ENCODE assay signal across 8 mouse cellular contexts in genomic region chr7:107526299-107526698, GRCm38 (mm10). TPM values are rescaled to one million over a fixed set of nuclear protein-coding genes. Genes with fewer than 3 reads are reported as not detected.
DNase-seq lines count a peak whose midpoint lies in the region; TF ChIP-seq lines count a peak whose summit lies in the region.

No protein-coding gene starts in this region.

- TF ChIP-seq CTCF in E14TG2a.4 (conservative IDR thresholded peaks at IDR 0.05; ENCODE audit: low read length): peak; percentile 82
- TF ChIP-seq CTCF in layer of hippocampus, adult 2 months (conservative IDR thresholded peaks at IDR 0.05): peak; percentile 90

- H3K27ac ChIP-seq in layer of hippocampus, adult 2 months: no peak overlapping the region

- peak; percentile 35 to 74 for DNase-seq in adrenal gland, adult (ENCODE audit: inconsistent age in 2 of 2, low spot score in 1 of 2)
- DNase-seq in adrenal gland, adult 8-10 months: no peak
- DNase-seq in cerebellum, adult 9-10 months: peak; percentile 82
- peak; percentile 11 to 52 for DNase-seq in frontal cortex, postnatal 14 days (ENCODE audit: low spot score in 2 of 2)
- DNase-seq in layer of hippocampus, adult 2 months (ENCODE audit: low spot score in 2 of 2): peak; percentile 59 to 78
- DNase-seq in lung, postnatal 10 days: peak; percentile 50
- peak; percentile 51 to 65 for DNase-seq in right cerebral cortex, postnatal 10 days (ENCODE audit: low spot score in 2 of 2)

- no peaks in the 10 kb centered on the region for H3K9me3 ChIP-seq in E14TG2a.4 (ENCODE audit: low read length)

- H3K4me1 ChIP-seq in E14TG2a.4 (replicated peaks; ENCODE audit: low read depth, low read length): 0 out of 2 replicates have a peak, but pooled peaks cover 2% of the 10 kb centered on the region

- no peaks in the 10 kb centered on the region for H3K27me3 ChIP-seq in E14TG2a.4 (ENCODE audit: insufficient read depth, low read length)

- H3K36me3 ChIP-seq in E14TG2a.4 (ENCODE audit: insufficient read depth, low read length): no peaks in the 10 kb centered on the region

- H3K4me3 ChIP-seq in E14TG2a.4 (replicated peaks; ENCODE audit: low read length): no peak overlapping the region
- H3K4me3 ChIP-seq in layer of hippocampus, adult 2 months: no peak overlapping the region

RNA-seq across cellular contexts. Expression of gene Olfml1, which starts 40.9 kb away (rescaled TPM):
- 10 to 100 TPM in 2 of 4 experiments, 1 to 10 TPM in 2; 8.9 to 15.2 (median 10.5) TPM for total RNA-seq in adrenal gland, adult 8-10 months (2022)
- total RNA-seq in layer of hippocampus, adult 2 months (2021): 10 to 100 TPM; 12.7 to 13.1 TPM
